Mouse (Mus musculus): ENCODE results near the gene Ptprr. TPM values are rescaled to one million over a fixed set of nuclear protein-coding genes. Genes with fewer than 3 reads are reported as not detected.

The Ptprr gene
- total and polyA plus RNA-seq, 2 experiments from 2014 or later: 0.31 to 0.75 TPM

GRCm38 (mm10) chr10:116310516-116311210 lies 292.6 kb downstream of the Ptprr start:
- H3K4me3 ChIP-seq (ENCODE audit: low read depth, low read length): no peak overlapping the region
- no peak overlapping the region for H3K9ac ChIP-seq (replicated peaks; ENCODE audit: low read depth, low read length)
- 27% methylated on average over 11 of the region's 11 CpGs for WGBS
- H3K4me1 ChIP-seq (ENCODE audit: control insufficient read depth, insufficient read depth): peaks cover 4% of the 10 kb centered on the region; the same call in 1 of the 2 replicates
- no peak for TF ChIP-seq EP300 (IDR thresholded peaks at IDR 0.05; ENCODE audit: low read depth)
- TF ChIP-seq CTCF (IDR thresholded peaks at IDR 0.05; ENCODE audit: low read depth): no peak
- peak overlapping the region; percentile 58; the same call in 1 of the 2 replicates for H3K27ac ChIP-seq (ENCODE audit: low read depth)
- H3K36me3 ChIP-seq (replicated peaks; ENCODE audit: control insufficient read depth, insufficient read depth, low read length): no peaks in the 10 kb centered on the region
- ATAC-seq (ENCODE audit: insufficient read depth, low read depth) (no peak), DNase-seq (ENCODE audit: low spot score) (no peak)
- H3K4me2 ChIP-seq (ENCODE audit: low read depth, low read length): peak overlapping the region; percentile 7; the same call in 1 of the 2 replicates
- H3K9me3 ChIP-seq (replicated peaks; ENCODE audit: control insufficient read depth, low read length): no peaks in the 10 kb centered on the region
- no peaks in the 10 kb centered on the region for H3K27me3 ChIP-seq (ENCODE audit: control insufficient read depth, insufficient read depth, low read length)

- H3K4me1 ChIP-seq (ENCODE audit: control insufficient read depth, insufficient read depth): no peaks in the 10 kb centered on the region
- WGBS: 17% methylated on average over 12 of the region's 12 CpGs
- H3K27me3 ChIP-seq (ENCODE audit: control insufficient read depth, insufficient read depth, low read length): 0 out of 2 replicates have a peak, but pooled peaks cover 4% of the 10 kb centered on the region
- H3K36me3 ChIP-seq (replicated peaks; ENCODE audit: control insufficient read depth, insufficient read depth, low read length): 0 out of 2 replicates have a peak, but pooled peaks cover 7% of the 10 kb centered on the region
- DNase-seq (ENCODE audit: low spot score): peak; percentile 77
- H3K27ac ChIP-seq (ENCODE audit: low read depth): no peak overlapping the region
- H3K9me3 ChIP-seq (replicated peaks; ENCODE audit: control insufficient read depth, low read length): no peaks in the 10 kb centered on the region
- TF ChIP-seq EP300 (IDR thresholded peaks at IDR 0.05; ENCODE audit: low read depth) (no peak), CTCF (IDR thresholded peaks at IDR 0.05; ENCODE audit: low read depth) (peak; percentile 90)
- H3K4me3 ChIP-seq (ENCODE audit: low read depth, low read length): no peak overlapping the region
- ATAC-seq (ENCODE audit: insufficient read depth, low read depth): peak; percentile 55
- no peak overlapping the region for H3K9ac ChIP-seq (replicated peaks; ENCODE audit: low read depth, low read length)
- no peak overlapping the region for H3K4me2 ChIP-seq (ENCODE audit: low read depth, low read length)
Measured at GRCm38 (mm10) chr10:116319246-116319645, 301.2 kb downstream of the Ptprr start.

Other genes with a start within 250 kb of the Ptprr start
- 1.9 and 4.4 TPM in 2 replicates for gene Tspan8, start 201.4 kb upstream of the Ptprr start, total RNA-seq (2014; rRNA removed; ENCODE audit: low replicate concordance)
- 2.1 and 2.5 TPM in 2 replicates for gene Tspan8, start 201.4 kb upstream of the Ptprr start, polyA plus RNA-seq (2015; fragmentation: Nextera tagmentation; extraction: Ambion mirVana)
- gene 4933416C03Rik, start 95.7 kb downstream of the Ptprr start, total RNA-seq (2014; rRNA removed; ENCODE audit: low replicate concordance): not detected in 2 replicates
- not detected in 2 replicates for gene 4933416C03Rik, start 95.7 kb downstream of the Ptprr start, polyA plus RNA-seq (2015; fragmentation: Nextera tagmentation; extraction: Ambion mirVana)

All from heart, postnatal 0 days (tissue).